Mouse (Mus musculus) hindbrain, embryonic 16.5 days (tissue): Measurements from ENCODE around the gene Gkap1. TPM values are rescaled to one million over a fixed set of nuclear protein-coding genes. Genes with fewer than 3 reads are reported as not detected.

ENCODE experiments used
- ATAC-seq: fragments of 200-750 bp; cut with Nextera tagmentation; 2 replicates; pipeline ENCODE4 v1.8.0; 2017; ENCODE audit warnings: moderate TSS enrichment, moderate library complexity
- H3K27ac ChIP-seq: fragments of 300-500 bp; sonication (generic); 2 replicates; pipeline ENCODE4 v1.5.1; 2014; ENCODE audit warnings: low read depth, mild to moderate bottlenecking, control low read depth, low read length, moderate library complexity
- H3K27me3 ChIP-seq: fragments of 300-500 bp; sonication (generic); replicated peaks from 2 replicates; pipeline ENCODE4 v1.6.1; 2014; ENCODE audit warnings: low read length; ENCODE audit not compliant: control insufficient read depth, insufficient read depth
- H3K36me3 ChIP-seq: fragments of 300-500 bp; sonication (generic); 2 replicates; pipeline ENCODE4 v1.6.1; 2014; ENCODE audit warnings: mild to moderate bottlenecking, low read length, moderate library complexity, mixed read lengths; ENCODE audit not compliant: control insufficient read depth, insufficient read depth
- H3K4me1 ChIP-seq: fragments of 300-500 bp; sonication (generic); 2 replicates; pipeline ENCODE4 v1.6.1; 2014; ENCODE audit warnings: low read depth, low read length; ENCODE audit not compliant: control insufficient read depth, insufficient read depth
- H3K4me2 ChIP-seq: fragments of 300-500 bp; sonication (generic); 2 replicates; pipeline ENCODE4 v1.6.1; 2014; ENCODE audit warnings: mild to moderate bottlenecking, low read length, control low read depth, moderate library complexity
- H3K4me3 ChIP-seq: fragments of 300-500 bp; sonication (generic); 2 replicates; pipeline ENCODE4 v1.5.1; 2014; ENCODE audit warnings: mild to moderate bottlenecking, low read length, control low read depth, moderate library complexity
- H3K9ac ChIP-seq: fragments of 300-500 bp; sonication (generic); 2 replicates; pipeline ENCODE4 v1.6.1; 2014; ENCODE audit warnings: low read depth, mild to moderate bottlenecking, control low read depth, low read length, moderate library complexity
- H3K9me3 ChIP-seq: fragments of 300-500 bp; sonication (generic); 2 replicates; pipeline ENCODE4 v1.6.1; 2014; ENCODE audit warnings: mild to moderate bottlenecking, low read length, moderate library complexity; ENCODE audit not compliant: control insufficient read depth
- WGBS: fragments of 180-500 bp; shearing (Covaris S2); extraction: QIAGEN DNeasy Blood & Tissue Kit; methylation state at CpG from one replicate; pipeline ENCODE4 v1.1.7; 2014; 5-methylcytosine and 5-hydroxymethylcytosine counted together
- polyA plus RNA-seq: library from polyadenylated mRNA; unstranded; fragments of >200 nt; fragmentation: Nextera tagmentation; extraction: Ambion mirVana; gene quantifications from 2 replicates; pipeline ENCODE4 v1.2.1, GENCODE M21; 2015

Gkap1 gene
- polyA plus RNA-seq, 1 experiment from 2014 or later = 22.8 TPM

DNA sequence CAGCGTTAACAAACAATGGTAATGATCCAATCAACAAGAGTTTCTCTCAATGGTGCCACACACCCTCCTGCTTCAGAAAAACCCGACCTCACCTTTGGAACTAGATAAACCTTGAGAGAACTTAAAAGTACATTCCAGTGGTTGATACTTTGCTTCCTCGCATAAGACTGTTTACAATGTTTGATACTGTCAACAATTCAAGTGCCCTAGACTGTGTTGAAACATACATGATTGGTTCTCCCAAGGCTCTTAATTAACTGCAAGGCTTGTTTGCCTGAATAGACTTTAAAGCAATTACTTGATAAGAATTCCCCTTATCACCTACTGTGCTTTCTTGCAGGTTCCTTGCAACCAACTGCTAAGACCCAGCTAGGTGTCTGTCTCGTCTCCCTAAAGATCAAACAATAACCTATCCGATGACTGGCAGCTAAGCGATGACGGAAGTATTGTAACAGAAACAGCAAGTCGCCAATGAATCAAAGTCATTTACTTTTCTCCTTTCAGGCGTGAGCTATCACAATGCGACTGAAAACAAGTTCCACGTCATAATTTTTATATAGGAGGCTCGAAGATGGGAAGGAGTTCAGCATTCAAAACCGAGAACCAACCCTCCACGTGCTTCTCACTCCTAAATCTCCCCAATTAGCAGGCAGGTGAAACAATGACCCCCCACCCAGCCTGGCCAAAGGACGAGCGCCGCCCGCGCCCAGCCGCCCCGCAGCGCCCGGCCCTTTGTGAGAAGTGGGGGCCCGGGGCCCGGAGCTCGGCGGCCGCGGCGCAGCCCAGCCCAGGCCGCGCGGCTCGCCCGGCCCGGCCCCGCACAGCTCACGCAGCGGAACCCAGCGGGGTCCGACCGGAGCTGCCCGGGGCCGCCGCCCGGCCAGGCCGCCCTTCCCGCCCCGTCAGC, 60.9 kb downstream of the Gkap1 start:
- peaks cover 31% of the 10 kb centered on the region for H3K4me1 ChIP-seq
- no peaks in the 10 kb centered on the region for H3K36me3 ChIP-seq
- H3K27me3 ChIP-seq = no peaks in the 10 kb centered on the region
- WGBS = 3% methylated on average over 38 of the region's 49 CpGs
- peak overlapping the region; percentile 100 for H3K4me3 ChIP-seq
- ATAC-seq = peak; percentile 53
- no peaks in the 10 kb centered on the region for H3K9me3 ChIP-seq
- H3K9ac ChIP-seq = peak overlapping the region; percentile 99
- H3K27ac ChIP-seq = peak overlapping the region; percentile 96
- peak overlapping the region; percentile 90 for H3K4me2 ChIP-seq

DNA sequence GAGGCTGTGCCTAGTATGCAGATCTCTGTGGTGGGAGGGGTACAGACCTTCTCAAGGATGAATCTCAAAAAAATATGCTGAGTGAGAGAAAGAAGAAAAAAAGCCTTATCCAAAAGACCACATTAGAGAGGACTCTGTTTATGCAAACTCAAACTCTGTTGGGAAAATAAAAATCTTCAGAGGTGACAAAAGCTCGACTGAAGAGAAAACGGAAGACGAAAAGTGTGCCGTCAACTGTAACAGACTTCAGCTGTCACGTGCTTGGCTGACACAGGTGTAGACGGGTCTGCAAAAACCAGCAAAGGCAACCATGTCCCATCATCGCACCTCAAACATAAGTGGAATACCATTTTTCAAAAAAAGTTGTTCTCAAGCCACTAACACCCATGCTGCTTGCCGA, 61.7 kb downstream of the Gkap1 start:
- H3K4me3 ChIP-seq = peak overlapping the region; percentile 100
- peaks cover 31% of the 10 kb centered on the region for H3K4me1 ChIP-seq
- no peaks in the 10 kb centered on the region for H3K27me3 ChIP-seq
- no peaks in the 10 kb centered on the region for H3K9me3 ChIP-seq
- H3K9ac ChIP-seq = peak overlapping the region; percentile 17; the same call in 1 of the 2 replicates
- H3K27ac ChIP-seq = no peak overlapping the region
- ATAC-seq = no peak
- H3K36me3 ChIP-seq = no peaks in the 10 kb centered on the region
- WGBS = 65% methylated on average over 8 of the region's 8 CpGs
- H3K4me2 ChIP-seq = peak overlapping the region; percentile 90

DNA sequence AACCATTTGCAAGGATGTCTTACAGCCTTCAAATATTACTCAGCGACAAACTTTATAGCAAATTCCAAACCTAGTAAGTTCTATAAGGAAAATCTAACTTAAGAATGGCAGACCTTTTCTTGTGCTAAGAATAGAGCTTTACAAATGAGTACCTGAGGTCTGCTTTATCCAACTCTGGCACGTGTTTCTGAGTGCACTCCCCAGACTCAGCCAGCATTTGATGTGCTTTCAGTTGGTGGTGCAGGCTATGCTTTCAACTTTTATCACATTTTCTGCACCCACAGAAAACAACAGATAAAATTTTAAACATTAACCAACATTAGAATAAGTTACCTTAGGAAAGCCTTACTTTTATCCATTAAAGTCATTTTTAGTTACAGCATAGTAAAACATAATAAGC, 63.0 kb downstream of the Gkap1 start:
- no peak overlapping the region for H3K4me2 ChIP-seq
- peaks cover 31% of the 10 kb centered on the region for H3K4me1 ChIP-seq
- 82% methylated on average over 2 of the region's 2 CpGs for WGBS
- ATAC-seq = no peak
- no peaks in the 10 kb centered on the region for H3K9me3 ChIP-seq
- H3K27ac ChIP-seq = no peak overlapping the region
- H3K27me3 ChIP-seq = no peaks in the 10 kb centered on the region
- no peak overlapping the region for H3K4me3 ChIP-seq
- no peaks in the 10 kb centered on the region for H3K36me3 ChIP-seq
- H3K9ac ChIP-seq = no peak overlapping the region

DNA sequence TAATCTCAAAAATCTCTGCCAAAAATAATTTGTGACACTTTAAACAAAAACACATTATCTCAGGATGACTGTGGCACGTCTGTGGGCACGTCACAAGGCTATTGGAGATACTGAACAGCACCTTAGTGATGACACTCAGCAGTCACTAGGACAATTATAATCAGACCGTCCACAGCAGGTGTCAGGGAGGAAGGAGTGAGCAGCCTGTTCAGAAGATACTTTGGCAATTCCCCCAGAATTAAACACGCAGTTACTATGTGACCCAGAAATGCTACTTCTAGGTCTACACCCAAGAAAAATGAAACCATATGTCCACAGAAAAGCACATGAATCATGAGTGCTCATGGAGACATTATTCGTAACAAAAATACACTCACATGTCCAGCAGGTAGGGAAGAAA, 65.1 kb downstream of the Gkap1 start:
- 72% methylated on average over 5 of the region's 5 CpGs for WGBS
- Histone ChIP-seq H3K27me3 (no peaks in the 10 kb centered on the region), H3K27ac (no peak overlapping the region), H3K4me2 (no peak overlapping the region), H3K4me1 (peaks cover 25% of the 10 kb centered on the region), H3K9me3 (no peaks in the 10 kb centered on the region), H3K36me3 (no peaks in the 10 kb centered on the region), H3K9ac (no peak overlapping the region), H3K4me3 (no peak overlapping the region)
- ATAC-seq = no peak

DNA sequence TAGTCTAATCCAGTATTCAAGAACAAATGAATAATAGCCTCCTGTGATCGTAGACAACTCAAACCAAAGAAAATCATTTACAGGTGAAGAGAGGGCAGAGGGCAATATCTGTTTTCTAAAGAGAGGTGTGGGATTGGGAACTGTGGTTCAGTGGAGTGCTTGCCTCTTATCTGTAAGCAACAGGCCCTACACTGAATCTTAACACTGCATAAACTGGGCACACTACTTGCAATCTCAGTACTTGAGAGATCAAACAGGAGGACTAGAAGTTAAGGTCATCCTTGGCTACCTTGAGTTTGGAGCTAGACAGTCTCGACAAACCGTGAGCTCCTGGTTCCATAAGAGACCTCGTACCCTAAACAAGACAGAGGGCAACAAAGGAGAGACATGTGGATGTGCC, 69.4 kb downstream of the Gkap1 start:
- Histone ChIP-seq H3K4me3 (no peak overlapping the region), H3K9ac (no peak overlapping the region), H3K4me1 (peaks cover 2% of the 10 kb centered on the region; the same call in 1 of the 2 replicates), H3K9me3 (no peaks in the 10 kb centered on the region), H3K36me3 (no peaks in the 10 kb centered on the region), H3K4me2 (no peak overlapping the region), H3K27me3 (no peaks in the 10 kb centered on the region), H3K27ac (no peak overlapping the region)
- ATAC-seq = no peak
- WGBS = 91% methylated on average over 4 of the region's 4 CpGs

DNA sequence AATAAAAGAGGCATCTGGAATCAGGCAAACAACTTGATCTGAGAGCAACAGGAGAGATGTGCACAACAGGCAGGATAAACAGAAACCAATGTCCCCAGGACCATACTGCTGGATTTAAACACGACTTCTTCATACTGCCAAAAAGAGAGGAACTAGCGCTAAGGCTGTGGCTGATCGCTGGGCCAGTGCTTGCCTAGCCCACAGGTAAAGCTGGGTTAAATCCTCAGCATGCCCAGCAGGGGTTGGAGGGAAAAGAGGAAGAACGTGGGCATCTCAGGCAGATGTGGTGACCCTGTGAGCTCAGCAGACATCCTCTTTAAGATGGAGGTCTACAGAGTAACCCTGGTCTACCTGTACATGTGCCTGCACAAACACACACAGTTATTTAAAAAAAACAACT, 70.5 kb downstream of the Gkap1 start:
- H3K9ac ChIP-seq = no peak overlapping the region
- no peak overlapping the region for H3K27ac ChIP-seq
- no peaks in the 10 kb centered on the region for H3K36me3 ChIP-seq
- no peaks in the 10 kb centered on the region for H3K4me1 ChIP-seq
- no peaks in the 10 kb centered on the region for H3K27me3 ChIP-seq
- no peak overlapping the region for H3K4me3 ChIP-seq
- no peak for ATAC-seq
- no peaks in the 10 kb centered on the region for H3K9me3 ChIP-seq
- WGBS = 56% methylated on average over 4 of the region's 4 CpGs
- no peak overlapping the region for H3K4me2 ChIP-seq

DNA sequence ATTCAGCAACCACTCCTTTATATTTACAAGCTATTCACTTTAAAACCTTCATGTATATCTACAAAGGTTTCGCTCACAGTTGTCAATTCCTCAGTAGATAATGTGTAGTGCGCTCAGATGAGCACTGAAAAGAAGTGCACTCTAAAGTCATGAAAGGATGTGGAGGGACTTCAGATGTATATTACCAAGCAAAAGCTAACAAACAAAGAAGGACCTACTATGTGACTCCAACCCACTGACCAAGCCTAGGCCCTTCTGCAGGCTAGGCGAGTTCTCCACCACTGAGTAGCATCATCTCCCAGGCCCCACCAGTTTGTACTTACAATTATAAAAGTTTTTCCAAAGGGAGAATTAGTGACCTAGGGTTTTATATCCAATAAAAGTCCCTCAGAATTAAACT, 71.3 kb downstream of the Gkap1 start:
- no peak for ATAC-seq
- WGBS = 93% methylated on average over 3 of the region's 3 CpGs

DNA sequence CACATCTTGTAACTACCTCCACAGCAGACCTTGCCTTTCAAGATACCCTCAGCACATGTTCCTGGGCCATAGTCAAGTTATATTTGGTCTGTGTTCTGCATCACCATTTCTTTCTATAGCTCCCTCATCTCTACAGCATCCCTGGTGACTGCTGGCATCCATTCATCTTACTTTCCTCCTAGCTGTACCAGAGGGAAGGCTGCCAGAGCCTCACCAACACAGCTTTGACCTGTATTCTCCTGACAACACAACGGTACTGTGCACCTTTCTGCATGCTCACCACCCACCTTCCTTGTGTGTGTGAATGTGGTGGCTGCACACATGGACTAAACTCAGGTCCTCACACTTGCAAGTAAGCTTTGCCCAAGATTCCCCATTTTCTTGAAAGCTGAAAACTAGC, 72.6 kb downstream of the Gkap1 start:
- Histone ChIP-seq H3K4me1 (no peaks in the 10 kb centered on the region), H3K9ac (no peak overlapping the region), H3K27me3 (no peaks in the 10 kb centered on the region), H3K9me3 (no peaks in the 10 kb centered on the region), H3K4me3 (no peak overlapping the region), H3K4me2 (no peak overlapping the region), H3K36me3 (no peaks in the 10 kb centered on the region), H3K27ac (no peak overlapping the region)
- ATAC-seq = no peak
- 80% methylated on average over 1 of the region's 1 CpGs for WGBS

More for the DNA sequence above, 71.3 kb downstream of the Gkap1 start:
- Histone ChIP-seq H3K9me3 (no peaks in the 10 kb centered on the region), H3K27me3 (no peaks in the 10 kb centered on the region), H3K4me3 (no peak overlapping the region), H3K4me1 (no peaks in the 10 kb centered on the region), H3K36me3 (no peaks in the 10 kb centered on the region), H3K9ac (no peak overlapping the region), H3K27ac (no peak overlapping the region), H3K4me2 (no peak overlapping the region)

DNA sequence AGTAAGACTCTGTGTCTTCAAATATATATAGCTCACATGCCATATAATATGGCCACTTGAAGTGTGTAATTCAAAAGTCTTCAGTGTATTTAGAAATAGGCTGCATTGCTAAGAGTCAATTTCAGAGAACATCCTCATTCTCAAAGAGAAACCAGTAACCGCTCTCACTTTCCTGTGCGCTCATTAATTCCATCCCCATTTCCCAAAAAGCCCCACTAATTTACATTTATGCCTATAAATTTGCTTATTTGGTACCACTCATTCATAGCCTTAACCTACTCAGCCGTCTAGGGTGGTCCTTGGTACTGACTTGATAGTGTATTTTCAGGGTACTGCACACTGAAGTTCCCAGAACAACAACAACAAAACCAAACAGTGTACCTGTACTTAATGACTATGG, 73.6 kb downstream of the Gkap1 start:
- Histone ChIP-seq H3K36me3 (no peaks in the 10 kb centered on the region), H3K4me2 (no peak overlapping the region), H3K4me1 (no peaks in the 10 kb centered on the region), H3K9ac (no peak overlapping the region), H3K27ac (no peak overlapping the region), H3K27me3 (no peaks in the 10 kb centered on the region), H3K9me3 (no peaks in the 10 kb centered on the region), H3K4me3 (no peak overlapping the region)
- 99% methylated on average over 3 of the region's 3 CpGs for WGBS
- ATAC-seq = no peak
